Mouse (Mus musculus) splenic B cell, adult 2 months (primary cell): Measurements from ENCODE around the gene Exoc6.

Experiments
- DNase-seq: peaks from one replicate; pipeline ENCODE4 v3.0.0-alpha.2; 2011; ENCODE audit warnings: low read depth, low spot score
- H3K27me3 ChIP-seq: 2 replicates; pipeline ENCODE4 v1.6.1; 2012; ENCODE audit warnings: mild to moderate bottlenecking, low read length, moderate library complexity, mixed read lengths; ENCODE audit not compliant: control insufficient read depth, poor library complexity, insufficient read depth, severe bottlenecking
- H3K36me3 ChIP-seq: 2 replicates; pipeline ENCODE4 v1.6.1; 2012; ENCODE audit warnings: mild to moderate bottlenecking, low read length, moderate library complexity, mixed read lengths; ENCODE audit not compliant: control insufficient read depth, poor library complexity, insufficient read depth, severe bottlenecking

Gene Exoc6

DNA sequence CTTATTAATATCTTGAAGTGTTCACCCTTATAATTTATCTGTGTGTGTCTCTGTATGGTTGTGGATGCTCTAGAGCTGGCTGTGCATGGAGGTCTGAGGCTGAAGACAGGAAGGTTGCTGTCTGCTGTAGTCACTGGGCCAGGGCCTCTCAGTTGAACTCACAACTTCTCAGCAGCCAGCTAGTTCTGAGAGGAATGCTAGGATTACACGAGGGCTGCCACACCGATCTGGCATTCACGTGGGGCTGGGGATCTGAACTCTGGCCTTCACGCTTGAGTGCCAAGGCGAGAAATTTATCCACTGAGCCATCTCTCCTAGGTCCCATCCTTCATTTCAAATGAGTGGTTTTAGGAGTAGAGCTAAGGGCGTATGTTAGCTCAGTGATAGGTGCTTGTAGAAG lies 30.2 kb downstream of the Exoc6 start:
- peaks cover 5% of the 10 kb centered on the region; the same call in 1 of the 2 replicates for H3K36me3 ChIP-seq
- no peak for DNase-seq
- no peaks in the 10 kb centered on the region for H3K27me3 ChIP-seq

GRCm38 (mm10) chr19:37585210-37585609 lies 35.0 kb downstream of the Exoc6 start:
- H3K36me3 ChIP-seq = peaks cover 18% of the 10 kb centered on the region; the same call in 1 of the 2 replicates
- H3K27me3 ChIP-seq = no peaks in the 10 kb centered on the region
- DNase-seq = peak; percentile 52

DNA sequence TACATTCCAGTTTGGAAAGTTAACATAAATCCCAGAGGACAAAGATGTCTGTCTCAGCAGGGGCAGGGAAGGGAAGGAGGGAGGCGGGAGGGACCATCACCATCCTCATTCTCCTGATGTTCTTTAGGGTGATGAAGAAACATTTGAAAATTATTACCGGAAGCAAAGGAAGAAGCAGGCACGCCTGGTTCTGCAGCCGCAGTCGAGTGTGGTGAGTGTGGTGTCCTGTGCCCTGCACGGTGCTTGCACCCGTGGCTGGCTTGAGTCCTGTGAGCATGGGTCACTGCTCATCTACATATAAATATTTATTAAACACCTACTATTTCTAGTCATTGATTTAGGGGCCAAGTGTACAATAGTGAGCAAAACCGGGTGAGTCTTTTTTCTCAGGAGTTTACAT lies 35.5 kb downstream of the Exoc6 start:
- Histone ChIP-seq H3K36me3 (peaks cover 18% of the 10 kb centered on the region; the same call in 1 of the 2 replicates), H3K27me3 (no peaks in the 10 kb centered on the region)
- DNase-seq = peak; percentile 18

DNA sequence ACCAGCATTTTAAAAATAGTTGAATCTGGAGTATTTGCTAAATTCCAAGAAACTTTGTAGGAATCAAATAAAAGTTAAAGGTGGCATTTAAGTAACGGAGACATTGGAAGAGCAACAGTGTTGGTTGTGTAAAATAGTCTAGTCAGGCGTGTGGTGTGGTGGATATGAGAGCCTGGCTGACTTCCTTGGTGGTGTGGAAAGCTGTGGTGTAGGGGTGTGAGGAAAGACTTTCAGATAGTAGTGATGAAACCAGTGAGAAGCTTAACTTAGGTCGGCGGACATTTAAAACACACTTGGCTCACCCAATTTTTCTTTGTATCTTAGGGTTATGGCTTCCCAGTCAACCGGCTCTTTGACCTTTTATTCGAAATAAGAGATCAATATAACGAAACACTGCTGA lies 40.3 kb downstream of the Exoc6 start:
- H3K36me3 ChIP-seq = peaks cover 32% of the 10 kb centered on the region
- no peak for DNase-seq
- no peaks in the 10 kb centered on the region for H3K27me3 ChIP-seq

DNA sequence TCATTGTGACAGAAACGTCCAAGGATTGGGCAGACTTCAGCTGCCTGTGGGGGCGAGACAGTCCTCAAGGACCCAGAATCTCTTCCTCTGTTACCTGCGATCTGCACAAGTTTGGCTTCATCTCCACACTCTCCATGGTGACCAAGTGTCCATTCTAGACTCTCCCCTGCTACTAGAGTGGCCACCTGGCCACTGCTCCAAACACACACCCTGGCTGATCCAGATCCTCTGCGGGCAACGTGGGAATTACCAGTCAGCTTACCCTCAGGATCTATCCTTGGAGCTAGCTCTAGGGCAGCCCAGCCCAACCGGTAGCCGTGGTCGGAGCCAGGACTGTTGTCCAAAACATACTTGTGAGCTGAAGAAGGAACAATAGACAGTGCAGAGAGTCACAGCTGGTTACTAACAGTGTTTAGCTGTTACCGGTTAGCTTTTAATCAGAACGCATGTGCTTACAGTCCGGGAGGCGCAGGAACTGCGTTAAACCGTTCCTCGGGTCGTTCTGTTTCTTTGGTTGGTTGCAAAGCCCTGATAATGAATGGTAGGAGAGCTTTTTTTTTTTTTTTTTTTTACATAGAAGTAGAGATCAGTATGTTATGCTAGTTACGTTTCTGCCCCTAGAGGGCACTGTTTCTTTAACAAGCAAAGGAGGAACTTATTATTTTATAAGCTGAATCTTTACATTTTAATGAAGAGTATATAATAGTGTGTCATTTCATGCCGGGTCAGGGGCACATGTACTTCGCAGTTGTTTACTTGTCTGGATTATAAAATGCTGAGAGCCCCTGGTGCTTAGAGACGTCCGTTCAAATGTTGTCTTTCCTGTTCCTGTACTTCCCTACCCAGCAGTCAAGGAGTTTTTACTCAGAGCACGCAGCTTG lies 52.0 kb downstream of the Exoc6 start:
- Histone ChIP-seq H3K36me3 (no peaks in the 10 kb centered on the region; the same call in none of the 2 replicates), H3K27me3 (no peaks in the 10 kb centered on the region)
- peak; percentile 74 for DNase-seq

DNA sequence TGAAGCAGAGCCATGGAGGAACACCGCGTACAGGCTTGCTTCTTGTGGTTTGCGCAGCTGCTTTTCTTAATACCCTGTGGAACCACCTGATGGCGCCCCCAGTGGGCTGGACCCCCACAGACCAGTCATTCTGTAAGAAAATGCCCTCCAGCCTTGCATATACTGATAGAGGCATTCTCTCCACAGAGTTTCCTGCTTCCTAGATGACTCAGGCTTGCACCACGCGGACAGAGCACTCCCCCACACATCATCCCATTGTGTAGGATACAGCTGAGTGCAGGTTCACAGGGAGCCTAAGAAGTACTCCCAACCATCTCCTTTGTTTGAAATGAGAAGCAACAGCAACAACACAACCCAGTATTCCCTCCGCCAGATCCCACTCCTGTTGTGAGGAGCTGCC lies 59.8 kb downstream of the Exoc6 start:
- Histone ChIP-seq H3K36me3 (0 out of 2 replicates have a peak, but pooled peaks cover 2% of the 10 kb centered on the region), H3K27me3 (no peaks in the 10 kb centered on the region)
- no peak for DNase-seq

DNA sequence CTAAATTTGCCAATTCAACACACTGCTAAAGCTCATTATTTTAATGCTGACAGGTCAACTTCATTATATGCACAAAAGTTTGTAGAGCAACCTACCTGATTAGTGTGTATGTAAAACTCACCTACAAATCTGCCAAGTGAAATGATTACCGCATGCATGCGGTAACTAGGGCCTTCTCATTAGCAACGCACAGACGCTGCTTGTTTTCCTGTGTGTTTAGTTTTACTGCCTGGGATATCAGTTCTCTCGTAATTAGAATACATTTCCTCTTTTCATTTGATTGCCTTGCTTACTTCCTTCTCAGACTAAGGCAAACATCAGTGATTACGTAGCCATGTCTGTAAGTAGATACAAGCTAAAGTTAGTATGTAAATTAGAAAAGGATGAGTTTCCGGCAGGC lies 62.7 kb downstream of the Exoc6 start:
- H3K27me3 ChIP-seq = no peaks in the 10 kb centered on the region
- peak; percentile 36 for DNase-seq
- H3K36me3 ChIP-seq = 0 out of 2 replicates have a peak, but pooled peaks cover 2% of the 10 kb centered on the region

GRCm38 (mm10) chr19:37615039-37615630 lies 64.9 kb downstream of the Exoc6 start:
- no peaks in the 10 kb centered on the region for H3K36me3 ChIP-seq
- H3K27me3 ChIP-seq = no peaks in the 10 kb centered on the region
- no peak for DNase-seq

DNA sequence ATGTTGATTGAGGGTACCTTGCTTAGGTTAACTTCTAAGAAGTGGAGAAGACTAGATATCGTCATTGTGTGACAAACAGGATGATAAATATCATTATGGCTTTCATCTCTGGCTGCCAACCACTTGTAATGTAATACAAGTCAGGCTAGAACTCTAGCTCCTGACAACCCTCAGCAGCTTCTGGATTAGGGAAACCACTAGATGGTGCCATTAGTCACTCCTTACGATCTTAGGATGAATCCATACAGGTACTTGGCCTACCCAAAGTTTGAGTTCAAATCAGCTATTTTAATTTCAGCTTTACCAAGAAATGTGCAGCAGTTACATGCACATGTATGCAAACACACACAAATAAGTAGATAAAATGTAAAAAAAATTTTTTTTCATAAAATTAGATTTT lies 97.8 kb downstream of the Exoc6 start:
- Histone ChIP-seq H3K36me3 (peaks cover 3% of the 10 kb centered on the region; the same call in 1 of the 2 replicates), H3K27me3 (no peaks in the 10 kb centered on the region)
- no peak for DNase-seq

GRCm38 (mm10) chr19:37650526-37650925 lies 100.3 kb downstream of the Exoc6 start:
- H3K27me3 ChIP-seq = no peaks in the 10 kb centered on the region
- peaks cover 1% of the 10 kb centered on the region; the same call in 1 of the 2 replicates for H3K36me3 ChIP-seq

DNA sequence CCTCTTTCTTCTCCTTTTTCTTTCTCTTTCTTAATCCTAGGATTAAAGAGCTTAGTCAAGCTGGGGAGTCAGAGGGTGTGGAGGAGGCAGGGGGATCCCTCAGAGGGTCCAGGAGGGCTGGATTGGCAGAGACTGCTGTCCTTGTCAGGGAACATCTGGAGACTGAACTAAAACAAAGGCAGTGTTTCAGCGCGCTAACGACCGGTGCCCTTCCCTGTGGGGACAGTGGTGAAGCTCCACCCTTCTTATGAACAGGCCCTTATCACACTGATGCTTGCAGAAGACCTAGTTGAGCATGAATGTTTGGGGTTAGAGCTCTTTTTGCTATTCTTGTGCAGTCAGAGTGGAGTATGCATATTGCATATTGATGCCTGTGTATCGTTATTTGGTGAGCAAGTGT lies 103.8 kb downstream of the Exoc6 start:
- H3K36me3 ChIP-seq = no peaks in the 10 kb centered on the region; the same call in 1 of the 2 replicates
- no peaks in the 10 kb centered on the region for H3K27me3 ChIP-seq
- no peak for DNase-seq

More at GRCm38 (mm10) chr19:37650526-37650925, 100.3 kb downstream of the Exoc6 start:
- no peak for DNase-seq

GRCm38 (mm10) chr19:37656441-37656840 lies 106.2 kb downstream of the Exoc6 start:
- DNase-seq = no peak
- no peaks in the 10 kb centered on the region for H3K27me3 ChIP-seq
- H3K36me3 ChIP-seq = peaks cover under 1% of the 10 kb centered on the region; the same call in 1 of the 2 replicates

DNA sequence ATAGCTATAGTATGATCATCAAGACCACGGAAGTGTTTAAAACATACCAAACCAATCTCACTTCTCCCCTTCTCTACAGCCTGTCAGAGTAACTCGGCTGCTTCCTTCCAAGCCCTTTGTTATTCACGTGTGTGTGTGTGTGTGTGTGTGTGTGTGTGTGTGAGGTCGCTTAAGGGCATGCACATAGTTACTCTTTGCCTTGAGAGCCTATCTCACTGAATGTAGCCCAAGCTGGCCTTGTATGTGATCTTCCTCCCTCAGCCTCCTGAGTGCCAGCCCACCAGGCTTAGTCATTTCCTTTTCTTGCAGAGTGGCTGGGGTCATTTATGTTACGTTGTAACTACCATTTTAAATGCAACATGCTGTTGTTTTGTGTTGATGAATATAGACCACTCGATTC lies 115.0 kb downstream of the Exoc6 start:
- H3K36me3 ChIP-seq = peaks cover 4% of the 10 kb centered on the region; the same call in 1 of the 2 replicates
- DNase-seq = no peak

GRCm38 (mm10) chr19:37667855-37668594 lies 117.8 kb downstream of the Exoc6 start:
- DNase-seq = no peak
- Histone ChIP-seq H3K36me3 (peaks cover 2% of the 10 kb centered on the region; the same call in 1 of the 2 replicates), H3K27me3 (no peaks in the 10 kb centered on the region)

More for the DNA sequence above, 115.0 kb downstream of the Exoc6 start:
- no peaks in the 10 kb centered on the region for H3K27me3 ChIP-seq
